Mouse (Mus musculus) B cell, adult 2 months (primary cell): ENCODE measurements around the gene Cenps.
"Not testable (repeated sequence)": the region's sequence is repeated elsewhere in the genome, so short reads cannot be mapped to it uniquely, and the experiment has no call there.

Source experiments
- DNase-seq, 2 experiments: peaks; one replicate each; pipeline ENCODE4 v3.0.0; 2022

The Cenps gene

GRCm38 (mm10) chr4:149103875-149104561, 33.4 kb downstream of the Cenps start, which contains the start of gene Dffa:
TSS of gene Dffa (plus strand) at chr4:149104146.
- peak; percentile 93 to 95 for DNase-seq

DNA sequence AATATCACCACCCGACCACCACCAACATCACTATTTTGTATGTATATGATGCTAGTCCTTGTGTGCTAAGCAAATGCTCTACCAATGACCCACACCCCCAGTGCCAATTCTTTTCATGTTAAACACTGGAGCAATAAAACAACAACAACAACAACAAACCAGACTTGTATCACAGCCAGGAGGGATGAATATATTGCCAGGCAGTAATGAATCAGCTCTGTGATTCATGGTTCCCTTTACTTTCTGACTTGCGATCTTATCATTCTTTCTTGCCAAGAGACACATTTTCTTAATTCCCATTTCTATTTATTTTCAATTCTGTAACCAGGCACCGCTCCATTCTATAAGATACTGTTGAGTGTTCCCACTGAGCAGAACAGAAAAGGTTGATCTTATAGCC, 36.0 kb downstream of the Cenps start:
- no peak for DNase-seq

DNA sequence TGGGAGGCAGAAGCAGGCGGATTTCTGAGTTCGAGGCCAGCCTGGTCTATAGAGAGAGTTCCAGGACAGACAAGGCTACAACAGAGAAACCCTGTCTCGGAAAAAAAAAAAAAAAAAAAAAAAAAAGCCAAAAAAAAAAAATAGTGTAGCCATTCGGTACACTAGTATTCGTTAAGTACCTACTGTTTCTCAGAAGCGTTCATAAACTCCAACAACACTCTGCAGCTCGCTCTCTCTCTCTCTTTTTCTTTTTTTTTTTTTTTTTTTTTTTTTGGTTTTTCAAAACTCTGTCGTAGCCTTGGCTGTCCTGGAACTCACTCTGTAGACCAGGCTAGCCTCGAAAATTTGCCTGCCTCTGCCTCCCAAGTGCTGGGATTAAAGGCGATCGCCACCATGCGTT, 37.0 kb downstream of the Cenps start:
- DNase-seq, result not testable (repeated sequence)

GRCm38 (mm10) chr4:149099369-149100017, 37.9 kb downstream of the Cenps start, which contains the start of gene Pex14:
TSS of gene Pex14 (minus strand) at chr4:149099876.
- peak; percentile 84 to 86 for DNase-seq

DNA sequence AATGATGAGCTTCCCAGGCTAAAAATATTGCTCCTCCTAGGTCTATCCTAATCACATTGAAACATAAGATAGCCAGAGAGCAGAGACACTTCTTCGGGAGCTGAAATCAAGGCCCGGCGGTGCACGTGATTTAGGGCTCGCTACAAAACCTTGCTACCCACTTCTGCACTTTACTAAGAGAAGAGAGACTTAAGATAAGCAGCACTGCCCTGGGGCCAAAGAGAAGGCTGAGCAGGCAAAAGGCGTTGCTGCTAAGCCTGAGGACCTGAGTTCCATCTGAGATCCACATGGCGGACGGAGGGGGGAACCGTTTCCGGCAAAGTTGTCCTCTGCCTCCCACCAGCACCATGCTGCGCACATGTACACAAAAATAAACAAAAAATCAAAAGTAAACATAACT, 38.9 kb downstream of the Cenps start:
- DNase-seq, result no peak

- no peak for DNase-seq
Measured at GRCm38 (mm10) chr4:149097956-149098355, 39.5 kb downstream of the Cenps start.

- DNase-seq, result no peak
Measured at GRCm38 (mm10) chr4:149091364-149091763, 46.1 kb downstream of the Cenps start.

DNA sequence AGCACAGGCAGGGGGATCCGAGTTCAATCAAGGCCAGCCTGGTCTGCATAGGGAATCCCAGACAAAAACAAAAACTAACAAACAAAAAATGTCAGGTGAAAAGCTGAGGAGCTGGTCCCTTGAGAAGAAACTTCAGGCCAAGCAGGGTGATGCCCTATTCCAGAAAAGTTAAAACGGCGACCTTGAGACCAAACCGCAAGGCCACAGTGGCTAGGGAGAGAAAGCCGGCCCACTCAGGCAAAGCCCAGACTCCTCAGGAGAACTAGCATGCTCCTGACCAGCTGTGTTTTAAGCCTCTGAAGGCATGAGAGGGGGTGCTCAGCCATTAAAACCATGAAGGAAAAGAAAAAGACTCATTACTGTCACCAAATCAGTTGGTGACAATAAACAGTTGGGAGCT, 52.0 kb downstream of the Cenps start:
- no peak for DNase-seq

DNA sequence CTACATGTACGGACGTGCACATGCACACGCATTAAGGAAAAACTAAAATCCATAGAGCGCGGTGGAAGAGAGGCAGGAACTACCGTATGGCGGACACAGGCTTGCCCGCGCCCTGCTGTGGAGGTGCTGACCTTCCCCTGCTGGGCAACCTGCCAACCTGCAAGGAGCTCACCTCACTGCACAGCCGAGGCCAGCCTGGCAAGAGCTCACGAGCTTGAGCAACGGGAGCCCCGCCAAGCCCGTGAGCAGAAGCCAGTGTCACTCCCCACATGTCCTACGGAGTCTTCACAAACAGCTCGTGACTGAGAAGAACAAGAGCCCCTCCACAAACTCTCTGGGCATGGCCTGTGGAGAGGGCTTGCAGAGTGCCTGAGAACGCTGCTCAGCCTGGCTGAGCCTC, 55.9 kb downstream of the Cenps start:
- DNase-seq, result no peak

- no peak for DNase-seq
Measured at GRCm38 (mm10) chr4:149080111-149080510, 57.3 kb downstream of the Cenps start.

- no peak for DNase-seq
Measured at GRCm38 (mm10) chr4:149079629-149080028, 57.8 kb downstream of the Cenps start.

- DNase-seq, result no peak
Measured at GRCm38 (mm10) chr4:149078261-149078660, 59.2 kb downstream of the Cenps start.
